ENCODE assay signal across 20 mouse cellular contexts in the genomic region with DNA sequence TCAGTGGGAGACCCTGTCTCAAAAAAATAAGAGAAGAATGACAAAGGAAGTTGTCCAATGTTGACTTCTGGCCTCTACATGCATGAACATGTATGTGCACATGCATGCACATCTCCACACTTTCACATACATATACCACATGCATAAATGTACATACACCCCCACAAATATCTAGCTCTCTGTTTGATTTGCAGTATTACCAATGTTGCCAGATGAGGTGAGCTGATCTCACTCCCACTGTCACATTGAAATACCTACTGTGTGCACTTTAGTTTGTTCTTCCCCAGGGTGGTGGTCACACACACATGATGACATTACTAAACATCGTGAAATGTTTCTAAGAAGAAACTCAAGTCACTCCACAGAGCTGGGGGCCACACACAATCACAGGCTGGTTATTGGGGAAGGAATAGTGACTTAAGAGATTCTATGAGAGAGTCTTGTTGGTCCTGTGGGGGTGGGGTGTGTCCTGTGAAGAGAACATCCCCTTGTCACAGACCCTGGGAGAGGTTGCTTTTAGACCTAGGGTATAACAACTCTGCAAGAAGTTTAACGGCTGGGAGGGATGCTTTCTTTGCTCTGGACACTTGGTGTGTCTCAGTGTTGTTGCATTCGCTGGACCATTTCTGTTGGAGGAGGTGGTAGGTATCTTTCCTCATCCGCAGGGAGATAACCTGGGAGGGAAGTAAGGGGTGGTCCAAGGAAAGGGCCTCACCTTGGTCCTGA. TPM values are rescaled to one million over a fixed set of nuclear protein-coding genes. Genes with fewer than 3 reads are reported as not detected.
DNase-seq lines count a peak whose midpoint lies in the region; ATAC-seq lines count a peak whose summit lies in the region.
"Had no signal": no experiment of that assay in that cellular context is flagged by ENCODE, and none has a peak within 500 bp of the region (broad histone marks: within the 10 kb centered on the region; RNA-seq: fewer than 3 reads in every experiment).

No protein-coding gene starts in this region.

- 90% methylated on average over 4 of the region's 4 CpGs for WGBS in midbrain, embryonic 11.5 days
- WGBS in midbrain, embryonic 13.5 days: 93% methylated on average over 4 of the region's 4 CpGs
- 88% methylated on average over 4 of the region's 4 CpGs for WGBS in limb, embryonic 10.5 days

- no peak overlapping the region for H3K9ac ChIP-seq in midbrain, embryonic 11.5 days (ENCODE audit: low read length)
- H3K9ac ChIP-seq in midbrain, embryonic 13.5 days (replicated peaks): no peak overlapping the region
- H3K9ac ChIP-seq: embryonic facial prominence, embryonic 12.5 days; forebrain, embryonic 12.5 days had no signal

- no peaks in the 10 kb centered on the region for H3K9me3 ChIP-seq in midbrain, embryonic 11.5 days (ENCODE audit: control insufficient read depth, low read length)
- no peaks in the 10 kb centered on the region for H3K9me3 ChIP-seq in midbrain, embryonic 13.5 days
- H3K9me3 ChIP-seq in limb, embryonic 10.5 days (replicated peaks): no peaks in the 10 kb centered on the region
- H3K9me3 ChIP-seq: embryonic facial prominence, embryonic 10.5 days; embryonic facial prominence, embryonic 12.5 days; forebrain, embryonic 10.5 days; forebrain, embryonic 12.5 days had no signal

- H3K27me3 ChIP-seq in midbrain, embryonic 11.5 days (ENCODE audit: control insufficient read depth, insufficient read depth, low read length): no peaks in the 10 kb centered on the region; the same call in 1 of the 2 replicates
- 0 out of 2 replicates have a peak, but pooled peaks cover 3% of the 10 kb centered on the region for H3K27me3 ChIP-seq in midbrain, embryonic 13.5 days
- H3K27me3 ChIP-seq in limb, embryonic 10.5 days (ENCODE audit: low read depth, poor library complexity, severe bottlenecking): peaks cover 22% of the 10 kb centered on the region

- no peak overlapping the region for H3K27ac ChIP-seq in midbrain, embryonic 11.5 days (ENCODE audit: low read depth, low read length)
- H3K27ac ChIP-seq in midbrain, embryonic 13.5 days: no peak overlapping the region
- 0 out of 2 replicates have a peak overlapping the region, but pooled peaks have one; percentile 23 for H3K27ac ChIP-seq in limb, embryonic 10.5 days
- H3K27ac ChIP-seq: embryonic facial prominence, embryonic 10.5 days; embryonic facial prominence, embryonic 12.5 days; forebrain, embryonic 10.5 days; forebrain, embryonic 12.5 days had no signal

- H3K4me1 ChIP-seq in midbrain, embryonic 11.5 days (ENCODE audit: control insufficient read depth, insufficient read depth, low read length): 0 out of 2 replicates have a peak, but pooled peaks cover under 1% of the 10 kb centered on the region
- H3K4me1 ChIP-seq in midbrain, embryonic 13.5 days (replicated peaks): peaks cover 3% of the 10 kb centered on the region; the same call in 1 of the 2 replicates
- peaks cover 30% of the 10 kb centered on the region for H3K4me1 ChIP-seq in limb, embryonic 10.5 days
- H3K4me1 ChIP-seq: forebrain, embryonic 12.5 days had no signal

- no peak overlapping the region for H3K4me2 ChIP-seq in midbrain, embryonic 11.5 days
- no peak overlapping the region for H3K4me2 ChIP-seq in midbrain, embryonic 13.5 days (replicated peaks)
- H3K4me2 ChIP-seq: embryonic facial prominence, embryonic 12.5 days; forebrain, embryonic 12.5 days had no signal

- no peaks in the 10 kb centered on the region; the same call in 1 of the 2 replicates for H3K36me3 ChIP-seq in midbrain, embryonic 11.5 days (ENCODE audit: control insufficient read depth, insufficient read depth, low read length)
- no peaks in the 10 kb centered on the region for H3K36me3 ChIP-seq in midbrain, embryonic 13.5 days
- no peaks in the 10 kb centered on the region for H3K36me3 ChIP-seq in limb, embryonic 10.5 days
- H3K36me3 ChIP-seq: embryonic facial prominence, embryonic 10.5 days; embryonic facial prominence, embryonic 12.5 days; forebrain, embryonic 10.5 days; forebrain, embryonic 12.5 days had no signal

- no peak for ATAC-seq in midbrain, embryonic 11.5 days (ENCODE audit: low FRiP score)
- no peak for ATAC-seq in midbrain, embryonic 13.5 days
- ATAC-seq: forebrain, embryonic 14.5 days; forebrain, embryonic 16.5 days had no signal

- DNase-seq in midbrain, embryonic 11.5 days (ENCODE audit: low spot score, missing footprints): peak; percentile 35
- DNase-seq in 3T3-L1 (ENCODE audit: low read depth, low spot score): peak; percentile 92
- no peak for DNase-seq in limb, embryonic 10.5 days (ENCODE audit: low spot score)
- no peak for DNase-seq in kidney, adult 8-10 months
- DNase-seq: adrenal gland, adult 8-10 months; adrenal gland, postnatal 14 days; adrenal gland, postnatal 36 days; cerebellum, adult 11-12 months; cerebellum, adult 2 months; cerebellum, adult 9-10 months; cerebellum, postnatal 10 days; cerebellum, postnatal 25 days had no signal

- no peak overlapping the region for H3K4me3 ChIP-seq in midbrain, embryonic 11.5 days (ENCODE audit: low read depth, low read length)
- H3K4me3 ChIP-seq in midbrain, embryonic 13.5 days (replicated peaks): no peak overlapping the region
- H3K4me3 ChIP-seq in limb, embryonic 10.5 days: no peak overlapping the region
- H3K4me3 ChIP-seq: embryonic facial prominence, embryonic 10.5 days; embryonic facial prominence, embryonic 12.5 days; erythroblast, embryonic 14.5 days; forebrain, embryonic 10.5 days; forebrain, embryonic 12.5 days had no signal

RNA-seq across cellular contexts. Expression of a gene that starts 51.2 kb away (rescaled TPM):
- 5.5 and 6.2 TPM in 2 replicates for polyA plus RNA-seq in midbrain, embryonic 11.5 days (2014; fragmentation: Nextera tagmentation; extraction: Ambion mirVana)
- polyA plus RNA-seq in midbrain, embryonic 13.5 days (2015; fragmentation: Nextera tagmentation; extraction: Ambion mirVana): 3.3 and 5.7 TPM in 2 replicates
- polyA plus RNA-seq in limb, embryonic 10.5 days (2016; fragmentation: Nextera tagmentation; extraction: Ambion mirVana): 22.5 and 31.5 TPM in 2 replicates
- polyA plus RNA-seq: erythroblast, embryonic 14.5 days had no signal

Comparison
In these comparisons a context has a peak if more than half of its experiments do, and no peak if none do; other contexts are left out.
1. DNase-seq: peak in midbrain, embryonic 11.5 days (single experiment) and 3T3-L1 (single experiment); none in limb, embryonic 10.5 days (single experiment) and kidney, adult 8-10 months (0 of 2).